Mouse (Mus musculus) ES-Bruce4 (cell line): Measurements from ENCODE around the gene Klc3. TPM values are rescaled to one million over a fixed set of nuclear protein-coding genes. Genes with fewer than 3 reads are reported as not detected.

Experiments used
- H3K27ac ChIP-seq: 2 replicates; pipeline ENCODE4 v1.5.1; 2012; ENCODE audit warnings: low read length, inconsistent platforms; ENCODE audit not compliant: insufficient read depth
- H3K27me3 ChIP-seq: 2 replicates; pipeline ENCODE4 v1.6.1; 2012; ENCODE audit warnings: mild to moderate bottlenecking, low read length, inconsistent platforms; ENCODE audit not compliant: control insufficient read depth, poor library complexity, insufficient read depth, severe bottlenecking
- H3K36me3 ChIP-seq: 2 replicates; pipeline ENCODE4 v1.6.1; 2012; ENCODE audit warnings: inconsistent platforms, mild to moderate bottlenecking, low read length, moderate library complexity; ENCODE audit not compliant: control insufficient read depth, poor library complexity, insufficient read depth, severe bottlenecking
- H3K4me1 ChIP-seq: one replicate; pipeline ENCODE4 v1.8.1; 2011; ENCODE audit warnings: low read length; ENCODE audit not compliant: control insufficient read depth, insufficient read depth
- H3K4me3 ChIP-seq: 2 replicates; pipeline ENCODE4 v1.5.1; 2011; ENCODE audit warnings: low read depth, mild to moderate bottlenecking, low read length
- H3K9ac ChIP-seq: 2 replicates; pipeline ENCODE4 v1.6.1; 2012; ENCODE audit warnings: low read depth, mild to moderate bottlenecking, inconsistent platforms; ENCODE audit not compliant: poor library complexity, severe bottlenecking
- H3K9me3 ChIP-seq: replicated peaks from 2 replicates; pipeline ENCODE4 v1.6.1; 2012; ENCODE audit warnings: mild to moderate bottlenecking, low read length, inconsistent platforms; ENCODE audit not compliant: control insufficient read depth, poor library complexity, insufficient read depth, severe bottlenecking
- CTCF ChIP-seq: IDR thresholded peaks from one replicate; pipeline ENCODE4 v1.8.1; 2011; ENCODE audit warnings: low read depth, low read length
- EP300 ChIP-seq: IDR thresholded peaks from 2 replicates; pipeline ENCODE4 v1.6.1; 2011; ENCODE audit warnings: low read depth, low read length; ENCODE audit not compliant: insufficient read depth
- POLR2A ChIP-seq: IDR thresholded peaks from one replicate; pipeline ENCODE4 v1.8.1; 2011; ENCODE audit warnings: low read length; ENCODE audit not compliant: insufficient read depth
- polyA plus RNA-seq: library from polyadenylated mRNA; stranded (reverse); fragments of >200 nt; gene quantifications from 2 replicates; pipeline ENCODE4 v1.2.4, GENCODE M21; 2011; ENCODE audit warnings: low read depth; ENCODE audit not compliant: missing spikeins, insufficient read depth, insufficient read length

Gene Klc3
- polyA plus RNA-seq, 1 experiment, result 17.6 TPM

GRCm38 (mm10) chr7:19388699-19389413, 15.0 kb downstream of the Klc3 start:
- no peaks in the 10 kb centered on the region for H3K9me3 ChIP-seq
- no peak overlapping the region for H3K9ac ChIP-seq
- peaks cover 33% of the 10 kb centered on the region for H3K36me3 ChIP-seq
- H3K4me1 ChIP-seq, result no peaks in the 10 kb centered on the region
- H3K4me3 ChIP-seq, result no peak overlapping the region
- H3K27ac ChIP-seq, result no peak overlapping the region
- H3K27me3 ChIP-seq, result no peaks in the 10 kb centered on the region
- TF ChIP-seq EP300, result no peak
- TF ChIP-seq POLR2A, result no peak
- TF ChIP-seq CTCF, result no peak

GRCm38 (mm10) chr7:19383708-19384107, 20.2 kb downstream of the Klc3 start:
- Histone ChIP-seq H3K27me3 (no peaks in the 10 kb centered on the region), H3K9me3 (no peaks in the 10 kb centered on the region), H3K36me3 (peaks cover 17% of the 10 kb centered on the region), H3K9ac (no peak overlapping the region), H3K27ac (no peak overlapping the region), H3K4me3 (no peak overlapping the region), H3K4me1 (no peaks in the 10 kb centered on the region)
- no peak for TF ChIP-seq POLR2A
- no peak for TF ChIP-seq CTCF
- no peak for TF ChIP-seq EP300

- H3K27me3 ChIP-seq, result no peaks in the 10 kb centered on the region
- H3K9ac ChIP-seq, result peak overlapping the region; percentile 73
- H3K4me3 ChIP-seq, result peak overlapping the region; percentile 89
- H3K36me3 ChIP-seq, result peaks cover 9% of the 10 kb centered on the region
- no peaks in the 10 kb centered on the region for H3K9me3 ChIP-seq
- no peaks in the 10 kb centered on the region for H3K4me1 ChIP-seq
- TF ChIP-seq CTCF, result no peak
- no peak for TF ChIP-seq EP300
- TF ChIP-seq POLR2A, result no peak
- H3K27ac ChIP-seq, result no peak overlapping the region
Observed at GRCm38 (mm10) chr7:19382166-19382541, 21.8 kb downstream of the Klc3 start.

- no peak for TF ChIP-seq CTCF
- TF ChIP-seq POLR2A, result no peak
- TF ChIP-seq EP300, result no peak
- H3K36me3 ChIP-seq, result peaks cover 7% of the 10 kb centered on the region
- H3K27me3 ChIP-seq, result no peaks in the 10 kb centered on the region
- H3K9me3 ChIP-seq, result no peaks in the 10 kb centered on the region
- peak within 1 kb of the TSS; percentile 89 for H3K4me3 ChIP-seq
- no peaks in the 10 kb centered on the region for H3K4me1 ChIP-seq
- H3K27ac ChIP-seq, result no peak within 1 kb of the TSS
- H3K9ac ChIP-seq, result peak within 1 kb of the TSS; percentile 73
Observed at GRCm38 (mm10) chr7:19381377-19382165, 22.3 kb downstream of the Klc3 start, which contains the start of gene Ercc2. Gene Ercc2, plus strand, starts transcription at chr7:19382010.

GRCm38 (mm10) chr7:19378049-19378448, 25.9 kb downstream of the Klc3 start:
- H3K9me3 ChIP-seq, result no peaks in the 10 kb centered on the region
- H3K27me3 ChIP-seq, result no peaks in the 10 kb centered on the region
- peak overlapping the region; percentile 16 for H3K4me3 ChIP-seq
- TF ChIP-seq POLR2A (no peak), EP300 (0 out of 2 replicates have a peak, but pooled peaks have one; percentile 14)
- H3K4me1 ChIP-seq, result no peaks in the 10 kb centered on the region
- H3K27ac ChIP-seq, result peak overlapping the region; percentile 14; the same call in 1 of the 2 replicates
- no peaks in the 10 kb centered on the region for H3K36me3 ChIP-seq
- peak overlapping the region; percentile 12; the same call in 1 of the 2 replicates for H3K9ac ChIP-seq

GRCm38 (mm10) chr7:19376019-19376418, 27.9 kb downstream of the Klc3 start:
- Histone ChIP-seq H3K4me3 (no peak overlapping the region), H3K9me3 (no peaks in the 10 kb centered on the region), H3K36me3 (no peaks in the 10 kb centered on the region), H3K27ac (no peak overlapping the region), H3K27me3 (no peaks in the 10 kb centered on the region), H3K4me1 (no peaks in the 10 kb centered on the region), H3K9ac (no peak overlapping the region)
- no peak for TF ChIP-seq POLR2A
- no peak for TF ChIP-seq CTCF
- TF ChIP-seq EP300, result no peak
